Mouse (Mus musculus) intestine, embryonic 14.5 days (tissue): ENCODE measurements around the gene Stt3b. TPM values are rescaled to one million over a fixed set of nuclear protein-coding genes. Genes with fewer than 3 reads are reported as not detected.

Source experiments
- ATAC-seq: fragments of 200-750 bp; cut with Nextera tagmentation; replicated peaks from 2 replicates; pipeline ENCODE4 v1.8.0; 2017; ENCODE audit warnings: low read depth, moderate number of reproducible peaks, moderate TSS enrichment, moderate library complexity; ENCODE audit not compliant: low FRiP score, low TSS enrichment
- DNase-seq: peaks from one replicate; pipeline ENCODE4 v3.0.0-alpha.2; 2018; ENCODE audit warnings: low spot score
- H3K27ac ChIP-seq: fragments of 300-500 bp; sonication (generic); 2 replicates; pipeline ENCODE4 v1.5.1; 2014; ENCODE audit warnings: low read depth, mild to moderate bottlenecking, control low read depth
- H3K27me3 ChIP-seq: fragments of 300-500 bp; sonication (generic); replicated peaks from 2 replicates; pipeline ENCODE4 v1.6.1; 2014; ENCODE audit warnings: low read length, control low read depth; ENCODE audit not compliant: control insufficient read depth, insufficient read depth
- H3K36me3 ChIP-seq: fragments of 300-500 bp; sonication (generic); 2 replicates; pipeline ENCODE4 v1.6.1; 2014; ENCODE audit warnings: low read length, control low read depth; ENCODE audit not compliant: control insufficient read depth, insufficient read depth
- H3K4me1 ChIP-seq: fragments of 300-500 bp; sonication (generic); replicated peaks from 2 replicates; pipeline ENCODE4 v1.6.1; 2014; ENCODE audit warnings: low read length, control low read depth, mixed read lengths; ENCODE audit not compliant: control insufficient read depth, insufficient read depth
- H3K4me2 ChIP-seq: fragments of 300-500 bp; sonication (generic); 2 replicates; pipeline ENCODE4 v1.6.1; 2014; ENCODE audit warnings: low read length
- H3K4me3 ChIP-seq: fragments of 300-500 bp; sonication (generic); 2 replicates; pipeline ENCODE4 v1.5.1; 2014; ENCODE audit warnings: low read depth, low read length, control low read depth, mixed read lengths
- H3K9ac ChIP-seq: fragments of 300-500 bp; sonication (generic); 2 replicates; pipeline ENCODE4 v1.6.1; 2014; ENCODE audit warnings: mild to moderate bottlenecking, low read length
- H3K9me3 ChIP-seq: fragments of 300-500 bp; sonication (generic); 2 replicates; pipeline ENCODE4 v1.6.1; 2016; ENCODE audit warnings: low read length, control low read depth; ENCODE audit not compliant: control insufficient read depth
- WGBS: fragments of 180-500 bp; shearing (Covaris S2); extraction: QIAGEN DNeasy Blood & Tissue Kit; methylation state at CpG from one replicate; pipeline ENCODE4 v1.1.7; 2014; 5-methylcytosine and 5-hydroxymethylcytosine counted together
- polyA plus RNA-seq: library from polyadenylated mRNA; unstranded; fragments of >200 nt; fragmentation: Nextera tagmentation; extraction: Ambion mirVana; gene quantifications from 2 replicates; pipeline ENCODE4 v1.2.1, GENCODE M21; 2014

The Stt3b gene
- polyA plus RNA-seq, 1 experiment from 2014 or later = 135 TPM

DNA sequence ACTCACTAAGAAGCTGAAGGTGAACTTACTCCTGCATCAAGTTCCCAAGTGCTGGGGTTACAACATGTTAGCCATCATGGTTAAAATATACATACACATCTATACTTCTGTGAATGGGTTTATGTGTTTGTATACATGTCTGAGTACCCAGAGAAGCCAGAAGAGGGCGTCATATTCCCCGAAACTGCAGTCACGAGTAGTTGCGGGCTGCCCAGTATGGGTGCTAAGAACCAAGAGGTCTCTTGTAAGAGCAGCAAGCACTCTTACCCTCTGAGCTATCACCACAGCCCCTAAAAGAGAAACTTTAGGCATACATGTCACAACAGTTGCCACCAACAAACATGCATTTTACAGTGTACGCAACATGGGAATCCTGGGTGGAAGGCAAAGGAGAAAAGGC is 70.4 kb downstream of the Stt3b start:
- peaks cover 56% of the 10 kb centered on the region for H3K36me3 ChIP-seq
- H3K9me3 ChIP-seq = no peaks in the 10 kb centered on the region
- no peaks in the 10 kb centered on the region for H3K4me1 ChIP-seq
- DNase-seq = no peak
- H3K4me3 ChIP-seq = no peak overlapping the region
- H3K27me3 ChIP-seq = no peaks in the 10 kb centered on the region
- H3K9ac ChIP-seq = no peak overlapping the region
- no peak for ATAC-seq
- H3K4me2 ChIP-seq = no peak overlapping the region
- no peak overlapping the region for H3K27ac ChIP-seq
- WGBS = 94% methylated on average over 5 of the region's 5 CpGs

GRCm38 (mm10) chr9:115237943-115238342 is 72.3 kb downstream of the Stt3b start:
- Histone ChIP-seq H3K27ac (no peak overlapping the region), H3K4me1 (no peaks in the 10 kb centered on the region), H3K4me2 (no peak overlapping the region), H3K4me3 (no peak overlapping the region), H3K27me3 (no peaks in the 10 kb centered on the region), H3K9ac (no peak overlapping the region), H3K36me3 (peaks cover 37% of the 10 kb centered on the region), H3K9me3 (no peaks in the 10 kb centered on the region)
- ATAC-seq = no peak
- no peak for DNase-seq

DNA sequence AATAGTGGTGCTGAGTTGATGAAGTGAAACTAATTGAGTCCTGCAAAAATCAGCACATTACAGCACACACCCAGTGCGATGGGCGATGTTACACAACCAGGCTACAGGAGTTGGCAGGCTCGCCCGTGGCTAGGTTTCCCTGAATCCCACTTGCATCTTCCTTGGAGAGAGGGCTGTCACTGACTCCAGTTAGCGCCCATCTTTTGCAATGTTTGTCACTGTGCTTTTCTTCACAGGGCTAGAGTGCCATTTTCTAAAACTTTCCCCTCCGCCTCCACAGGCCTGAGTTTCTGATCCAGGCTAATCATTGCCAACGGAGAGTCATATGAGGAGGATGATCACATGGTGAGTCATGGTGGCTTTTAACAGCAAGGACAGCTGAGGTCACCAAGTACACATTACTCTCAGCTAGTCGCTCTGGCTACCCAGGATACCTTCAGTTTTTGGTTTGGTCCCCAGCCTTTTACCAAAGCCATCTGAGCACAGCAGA is 73.8 kb downstream of the Stt3b start:
- no peaks in the 10 kb centered on the region for H3K9me3 ChIP-seq
- no peak overlapping the region for H3K27ac ChIP-seq
- H3K4me3 ChIP-seq = no peak overlapping the region
- H3K4me2 ChIP-seq = no peak overlapping the region
- H3K36me3 ChIP-seq = peaks cover 21% of the 10 kb centered on the region
- no peaks in the 10 kb centered on the region for H3K27me3 ChIP-seq
- no peak for DNase-seq
- no peaks in the 10 kb centered on the region for H3K4me1 ChIP-seq
- 88% methylated on average over 8 of the region's 8 CpGs for WGBS
- no peak overlapping the region for H3K9ac ChIP-seq
- ATAC-seq = no peak

- Histone ChIP-seq H3K9me3 (no peaks in the 10 kb centered on the region), H3K36me3 (peaks cover 4% of the 10 kb centered on the region), H3K4me1 (no peaks in the 10 kb centered on the region), H3K27me3 (no peaks in the 10 kb centered on the region), H3K4me3 (no peak overlapping the region), H3K27ac (no peak overlapping the region), H3K4me2 (no peak overlapping the region), H3K9ac (no peak overlapping the region)
- ATAC-seq (no peak), DNase-seq (no peak)
- 89% methylated on average over 2 of the region's 2 CpGs for WGBS
Measured at GRCm38 (mm10) chr9:115234561-115234960, 75.7 kb downstream of the Stt3b start.

- H3K4me3 ChIP-seq = no peak overlapping the region
- no peak for ATAC-seq
- no peak overlapping the region for H3K4me2 ChIP-seq
- H3K27ac ChIP-seq = no peak overlapping the region
- WGBS = 90% methylated on average over 5 of the region's 5 CpGs
- no peak overlapping the region for H3K9ac ChIP-seq
- H3K27me3 ChIP-seq = no peaks in the 10 kb centered on the region
- no peak for DNase-seq
- H3K36me3 ChIP-seq = no peaks in the 10 kb centered on the region; the same call in 1 of the 2 replicates
- H3K9me3 ChIP-seq = no peaks in the 10 kb centered on the region
- H3K4me1 ChIP-seq = no peaks in the 10 kb centered on the region
Measured at GRCm38 (mm10) chr9:115233721-115234120, 76.5 kb downstream of the Stt3b start.

DNA sequence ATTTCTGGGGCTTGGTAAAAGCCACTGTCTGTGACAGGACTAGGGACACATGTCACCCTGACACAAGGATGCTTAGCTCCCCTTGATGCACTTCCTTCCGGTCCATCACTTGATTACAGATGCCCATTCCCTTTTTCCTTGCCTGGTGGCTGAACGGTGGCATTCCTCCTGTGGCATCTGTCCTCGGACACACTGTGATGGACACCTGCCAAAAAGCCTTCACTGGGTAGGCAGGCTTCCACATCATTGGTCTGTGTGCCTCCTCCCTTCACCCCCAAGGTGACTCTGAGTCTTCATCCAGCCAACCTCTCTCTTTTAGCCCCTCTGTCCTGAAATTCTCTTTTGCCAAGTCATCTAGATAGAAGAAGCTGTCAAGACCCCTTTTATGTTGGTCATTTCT is 78.7 kb downstream of the Stt3b start:
- no peaks in the 10 kb centered on the region for H3K4me1 ChIP-seq
- no peak overlapping the region for H3K27ac ChIP-seq
- H3K4me2 ChIP-seq = no peak overlapping the region
- no peak overlapping the region for H3K9ac ChIP-seq
- no peak for DNase-seq
- no peak overlapping the region for H3K4me3 ChIP-seq
- ATAC-seq = no peak
- WGBS = 100% methylated on average over 3 of the region's 3 CpGs
- no peaks in the 10 kb centered on the region for H3K9me3 ChIP-seq
- H3K27me3 ChIP-seq = no peaks in the 10 kb centered on the region
- H3K36me3 ChIP-seq = no peaks in the 10 kb centered on the region; the same call in 1 of the 2 replicates

GRCm38 (mm10) chr9:115230141-115230540 is 80.1 kb downstream of the Stt3b start:
- ATAC-seq = no peak
- H3K36me3 ChIP-seq = no peaks in the 10 kb centered on the region; the same call in 1 of the 2 replicates
- H3K27me3 ChIP-seq = no peaks in the 10 kb centered on the region
- no peaks in the 10 kb centered on the region for H3K9me3 ChIP-seq
- 46% methylated on average over 3 of the region's 3 CpGs for WGBS
- no peak overlapping the region for H3K9ac ChIP-seq
- no peak for DNase-seq
- no peak overlapping the region for H3K4me2 ChIP-seq
- no peak overlapping the region for H3K27ac ChIP-seq
- H3K4me1 ChIP-seq = no peaks in the 10 kb centered on the region
- no peak overlapping the region for H3K4me3 ChIP-seq

DNA sequence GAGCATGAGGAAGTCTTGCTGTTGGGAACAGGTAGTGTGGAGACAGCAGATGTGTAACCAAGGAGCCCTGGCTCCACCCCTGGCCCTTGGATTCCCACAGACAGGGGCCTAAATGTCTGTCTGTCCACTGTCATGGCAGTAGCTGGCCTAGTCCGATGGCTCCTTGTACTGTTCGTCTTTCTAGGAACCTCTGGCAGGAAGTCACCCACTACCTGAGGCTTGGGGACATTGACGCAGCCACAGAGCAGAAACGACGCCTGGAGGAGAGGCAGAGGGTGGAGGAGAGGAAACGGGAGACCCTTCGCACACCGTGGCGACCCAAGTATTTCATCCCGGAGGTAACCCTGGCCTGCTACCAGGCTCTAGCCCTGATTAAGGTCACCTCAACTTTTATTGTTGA is 80.5 kb downstream of the Stt3b start:
- Histone ChIP-seq H3K9me3 (no peaks in the 10 kb centered on the region), H3K27me3 (no peaks in the 10 kb centered on the region), H3K9ac (no peak overlapping the region), H3K4me2 (no peak overlapping the region), H3K4me1 (no peaks in the 10 kb centered on the region), H3K27ac (no peak overlapping the region), H3K4me3 (no peak overlapping the region), H3K36me3 (no peaks in the 10 kb centered on the region; the same call in 1 of the 2 replicates)
- DNase-seq (no peak), ATAC-seq (no peak)
- WGBS = 80% methylated on average over 10 of the region's 10 CpGs

- no peak overlapping the region for H3K4me3 ChIP-seq
- ATAC-seq (no peak), DNase-seq (no peak)
- no peak overlapping the region for H3K4me2 ChIP-seq
- H3K27ac ChIP-seq = no peak overlapping the region
- no peaks in the 10 kb centered on the region for H3K9me3 ChIP-seq
- H3K27me3 ChIP-seq = no peaks in the 10 kb centered on the region
- no peaks in the 10 kb centered on the region; the same call in 1 of the 2 replicates for H3K36me3 ChIP-seq
- H3K4me1 ChIP-seq = no peaks in the 10 kb centered on the region
- H3K9ac ChIP-seq = no peak overlapping the region
- WGBS = 68% methylated on average over 4 of the region's 4 CpGs
Measured at GRCm38 (mm10) chr9:115229145-115229544, 81.1 kb downstream of the Stt3b start.
